Mouse (Mus musculus) ES-Bruce4 (cell line): ENCODE results near the gene Neurod4. TPM values are rescaled to one million over a fixed set of nuclear protein-coding genes. Genes with fewer than 3 reads are reported as not detected.
"Not testable (repeated sequence)": the region's sequence is repeated elsewhere in the genome, so short reads cannot be mapped to it uniquely, and the experiment has no call there.

ENCODE experiments used
- H3K27ac ChIP-seq: 2 replicates; pipeline ENCODE4 v1.5.1; 2012; ENCODE audit warnings: low read length, inconsistent platforms; ENCODE audit not compliant: insufficient read depth
- H3K27me3 ChIP-seq: 2 replicates; pipeline ENCODE4 v1.6.1; 2012; ENCODE audit warnings: mild to moderate bottlenecking, low read length, inconsistent platforms; ENCODE audit not compliant: control insufficient read depth, poor library complexity, insufficient read depth, severe bottlenecking
- H3K36me3 ChIP-seq: 2 replicates; pipeline ENCODE4 v1.6.1; 2012; ENCODE audit warnings: inconsistent platforms, mild to moderate bottlenecking, low read length, moderate library complexity; ENCODE audit not compliant: control insufficient read depth, poor library complexity, insufficient read depth, severe bottlenecking
- H3K4me1 ChIP-seq: one replicate; pipeline ENCODE4 v1.8.1; 2011; ENCODE audit warnings: low read length; ENCODE audit not compliant: control insufficient read depth, insufficient read depth
- H3K4me3 ChIP-seq: 2 replicates; pipeline ENCODE4 v1.5.1; 2011; ENCODE audit warnings: low read depth, mild to moderate bottlenecking, low read length
- H3K9ac ChIP-seq: 2 replicates; pipeline ENCODE4 v1.6.1; 2012; ENCODE audit warnings: low read depth, mild to moderate bottlenecking, inconsistent platforms; ENCODE audit not compliant: poor library complexity, severe bottlenecking
- H3K9me3 ChIP-seq: replicated peaks from 2 replicates; pipeline ENCODE4 v1.6.1; 2012; ENCODE audit warnings: mild to moderate bottlenecking, low read length, inconsistent platforms; ENCODE audit not compliant: control insufficient read depth, poor library complexity, insufficient read depth, severe bottlenecking
- CTCF ChIP-seq: IDR thresholded peaks from one replicate; pipeline ENCODE4 v1.8.1; 2011; ENCODE audit warnings: low read depth, low read length
- EP300 ChIP-seq: IDR thresholded peaks from 2 replicates; pipeline ENCODE4 v1.6.1; 2011; ENCODE audit warnings: low read depth, low read length; ENCODE audit not compliant: insufficient read depth
- POLR2A ChIP-seq: IDR thresholded peaks from one replicate; pipeline ENCODE4 v1.8.1; 2011; ENCODE audit warnings: low read length; ENCODE audit not compliant: insufficient read depth
- polyA plus RNA-seq: library from polyadenylated mRNA; stranded (reverse); fragments of >200 nt; gene quantifications from 2 replicates; pipeline ENCODE4 v1.2.4, GENCODE M21; 2011; ENCODE audit warnings: low read depth; ENCODE audit not compliant: missing spikeins, insufficient read depth, insufficient read length

Gene Neurod4
- polyA plus RNA-seq, 1 experiment, result not detected

- Histone ChIP-seq H3K4me1 (no peaks in the 10 kb centered on the region), H3K27ac (no peak overlapping the region), H3K9me3 (no peaks in the 10 kb centered on the region), H3K36me3 (no peaks in the 10 kb centered on the region), H3K9ac (no peak overlapping the region), H3K27me3 (no peaks in the 10 kb centered on the region), H3K4me3 (no peak overlapping the region)
- TF ChIP-seq CTCF (no peak), POLR2A (no peak), EP300 (no peak)
Measured at GRCm38 (mm10) chr10:130315846-130316245, 35.8 kb upstream of the Neurod4 start.

- H3K36me3 ChIP-seq, result no peaks in the 10 kb centered on the region
- H3K4me1 ChIP-seq, result no peaks in the 10 kb centered on the region
- no peak overlapping the region for H3K9ac ChIP-seq
- H3K4me3 ChIP-seq, result no peak overlapping the region
- TF ChIP-seq POLR2A (no peak), EP300 (no peak), CTCF (no peak)
- no peaks in the 10 kb centered on the region for H3K27me3 ChIP-seq
- H3K9me3 ChIP-seq, result no peaks in the 10 kb centered on the region
- no peak overlapping the region for H3K27ac ChIP-seq
Measured at GRCm38 (mm10) chr10:130314110-130314829, 34.2 kb upstream of the Neurod4 start.

- no peaks in the 10 kb centered on the region for H3K27me3 ChIP-seq
- no peaks in the 10 kb centered on the region for H3K4me1 ChIP-seq
- no peaks in the 10 kb centered on the region for H3K36me3 ChIP-seq
- H3K4me3 ChIP-seq, result no peak overlapping the region
- H3K9ac ChIP-seq, result no peak overlapping the region
- H3K27ac ChIP-seq, result no peak overlapping the region
- H3K9me3 ChIP-seq, result no peaks in the 10 kb centered on the region
- TF ChIP-seq POLR2A (no peak), CTCF (peak; percentile 26)
Measured at GRCm38 (mm10) chr10:130313531-130313930, 33.5 kb upstream of the Neurod4 start.

- Histone ChIP-seq H3K9me3 (no peaks in the 10 kb centered on the region), H3K9ac (no peak overlapping the region), H3K4me1 (no peaks in the 10 kb centered on the region), H3K27me3 (no peaks in the 10 kb centered on the region), H3K27ac (no peak overlapping the region), H3K36me3 (no peaks in the 10 kb centered on the region), H3K4me3 (no peak overlapping the region)
- no peak for TF ChIP-seq CTCF
- TF ChIP-seq POLR2A, result no peak
- no peak for TF ChIP-seq EP300
Measured at GRCm38 (mm10) chr10:130311534-130312227, 31.6 kb upstream of the Neurod4 start.

- H3K27me3 ChIP-seq, H3K4me1 ChIP-seq, H3K4me3 ChIP-seq, H3K36me3 ChIP-seq, H3K27ac ChIP-seq, H3K9ac ChIP-seq, H3K9me3 ChIP-seq: not testable (repeated sequence)
Measured at GRCm38 (mm10) chr10:130304138-130304537, 24.1 kb upstream of the Neurod4 start.

GRCm38 (mm10) chr10:130298748-130299147, 18.7 kb upstream of the Neurod4 start:
- H3K9ac ChIP-seq, H3K9me3 ChIP-seq, H3K27me3 ChIP-seq, H3K27ac ChIP-seq, H3K4me3 ChIP-seq, H3K4me1 ChIP-seq, H3K36me3 ChIP-seq: not testable (repeated sequence)
- peak; percentile 15 for TF ChIP-seq CTCF
